Mouse (Mus musculus) CH12.LX (cell line): ENCODE data around the gene Afp.

Experiments used
- CTCF ChIP-seq, 2 experiments: IDR thresholded peaks in 1 of 2; conservative IDR thresholded peaks in 1 of 2; 2 replicates each; pipeline ENCODE4 v1.5.1; 2011 to 2012; ENCODE audit warnings: low read depth in 2 of 2, low read length in 2 of 2, improper control_type of control experiment in 1 of 2, inconsistent platforms in 1 of 2, mild to moderate bottlenecking in 1 of 2, moderate library complexity in 1 of 2
- E2F4 ChIP-seq: IDR thresholded peaks from 2 replicates; pipeline ENCODE4 v1.6.1; 2011; ENCODE audit warnings: low read depth, low read length, improper control_type of control experiment; ENCODE audit not compliant: insufficient replicate concordance
- ELF1 ChIP-seq: IDR thresholded peaks from 2 replicates; pipeline ENCODE4 v1.6.1; 2014; ENCODE audit warnings: low read depth, mild to moderate bottlenecking, inconsistent platforms, low read length, improper control_type of control experiment
- HCFC1 ChIP-seq: IDR thresholded peaks from 2 replicates; pipeline ENCODE4 v1.6.1; 2012; ENCODE audit warnings: low read depth, mild to moderate bottlenecking, inconsistent platforms, low read length, improper control_type of control experiment
- IRF4 ChIP-seq: IDR thresholded peaks from 2 replicates; pipeline ENCODE4 v1.6.1; 2014; ENCODE audit warnings: low read depth, mild to moderate bottlenecking, inconsistent platforms, low read length, improper control_type of control experiment
- MAFK ChIP-seq: IDR thresholded peaks from 2 replicates; pipeline ENCODE4 v1.6.1; 2011; ENCODE audit warnings: low read length, improper control_type of control experiment; ENCODE audit not compliant: insufficient replicate concordance
- MAX ChIP-seq: IDR thresholded peaks from 2 replicates; pipeline ENCODE4 v1.6.1; 2011; ENCODE audit warnings: low read length, improper control_type of control experiment
- MEF2A ChIP-seq: IDR thresholded peaks from 2 replicates; pipeline ENCODE4 v1.6.1; 2014; ENCODE audit warnings: low read depth, mild to moderate bottlenecking, inconsistent platforms, low read length, improper control_type of control experiment, borderline replicate concordance
- MXI1 ChIP-seq: IDR thresholded peaks from 2 replicates; pipeline ENCODE4 v1.6.1; 2011; ENCODE audit warnings: mild to moderate bottlenecking, low read depth, low read length, improper control_type of control experiment
- POLR2A ChIP-seq: IDR thresholded peaks from 2 replicates; pipeline ENCODE4 v1.6.1; 2011; ENCODE audit warnings: low read depth, mild to moderate bottlenecking, improper control_type of control experiment, low read length
- TCF12 ChIP-seq: IDR thresholded peaks from 2 replicates; pipeline ENCODE4 v1.6.1; 2014; ENCODE audit warnings: low read depth, mild to moderate bottlenecking, inconsistent platforms, low read length, improper control_type of control experiment
- USF1 ChIP-seq: IDR thresholded peaks from 2 replicates; pipeline ENCODE4 v1.6.1; 2014; ENCODE audit warnings: low read depth, mild to moderate bottlenecking, inconsistent platforms, low read length, improper control_type of control experiment
- ZC3H11A ChIP-seq: IDR thresholded peaks from 2 replicates; pipeline ENCODE4 v1.6.1; 2012; ENCODE audit warnings: low read depth, mild to moderate bottlenecking, inconsistent platforms, low read length, improper control_type of control experiment
- ZNF384 ChIP-seq: IDR thresholded peaks from 2 replicates; pipeline ENCODE4 v1.6.1; 2012; ENCODE audit warnings: low read depth, low read length, improper control_type of control experiment, inconsistent platforms

- TF ChIP-seq MXI1, result no peak
- TF ChIP-seq POLR2A, result no peak
- TF ChIP-seq CTCF (conservative IDR thresholded peaks at IDR 0.05 in 1 of 2, IDR thresholded peaks at IDR 0.05 in 1 of 2; ENCODE audit: low read depth in 2 of 2, low read length in 2 of 2), result no peak
- TF ChIP-seq HCFC1, result no peak
- TF ChIP-seq ZNF384, result no peak
- no peak for TF ChIP-seq IRF4
- TF ChIP-seq USF1, result no peak
- TF ChIP-seq ZC3H11A, result no peak
- no peak for TF ChIP-seq MAFK
- TF ChIP-seq E2F4, result no peak
- TF ChIP-seq ELF1, result no peak
- no peak for TF ChIP-seq TCF12
- TF ChIP-seq MAX, result no peak
- no peak for TF ChIP-seq MEF2A
Measured at GRCm38 (mm10) chr5:90460619-90461018, 29.9 kb upstream of the Afp start, which contains the start of gene Alb.
